Mouse (Mus musculus) kidney, adult 2 months (tissue): ENCODE measurements at regions not wholly inside any gene's neighbourhood (a gene's known extent, or its start where the extent isn't known, plus 50 kb on each side); places are given as distances from the start of the nearest gene placed in this dataset.

Source experiments
- DNase-seq: peaks from one replicate; pipeline ENCODE4 v3.0.0; 2021
- H3K27ac ChIP-seq: fragments of 200-500 bp; 2 replicates; pipeline ENCODE4 v1.5.1; 2012; ENCODE audit warnings: low read depth, low read length, control low read depth, inconsistent platforms; ENCODE audit not compliant: insufficient read depth
- H3K27me3 ChIP-seq: fragments of 200-500 bp; replicated peaks from 2 replicates; pipeline ENCODE4 v1.6.1; 2012; ENCODE audit warnings: mild to moderate bottlenecking, moderate library complexity, low read length, inconsistent platforms; ENCODE audit not compliant: control insufficient read depth, insufficient read depth
- H3K36me3 ChIP-seq: fragments of 200-500 bp; 2 replicates; pipeline ENCODE4 v1.6.1; 2012; ENCODE audit warnings: mild to moderate bottlenecking, moderate library complexity, low read length, inconsistent platforms; ENCODE audit not compliant: control insufficient read depth, insufficient read depth
- H3K4me1 ChIP-seq: fragments of 200-500 bp; 2 replicates; pipeline ENCODE4 v1.6.1; 2011; ENCODE audit warnings: low read length; ENCODE audit not compliant: control insufficient read depth, insufficient read depth
- H3K4me3 ChIP-seq: fragments of 200-500 bp; 2 replicates; pipeline ENCODE4 v1.5.1; 2011; ENCODE audit warnings: mild to moderate bottlenecking, low read depth, low read length, control low read depth; ENCODE audit not compliant: insufficient read depth
- CTCF ChIP-seq: fragments of 200-500 bp; conservative IDR thresholded peaks from 2 replicates; pipeline ENCODE4 v1.5.1; 2011; ENCODE audit warnings: low read depth, mild to moderate bottlenecking, control low read depth, low read length, moderate library complexity, mixed read lengths; ENCODE audit not compliant: insufficient read depth, insufficient read length
- POLR2A ChIP-seq: fragments of 200-500 bp; IDR thresholded peaks from one replicate; pipeline ENCODE4 v1.6.1; 2011; ENCODE audit warnings: low read depth, low read length, control low read depth
- WGBS: fragments of 180-500 bp; shearing (Covaris S2); methylation state at CpG from one replicate; pipeline ENCODE4 v1.1.7; 2018; 5-methylcytosine and 5-hydroxymethylcytosine counted together

GRCm38 (mm10) chr7:111366951-111367653, 284.3 kb upstream of the Eif4g2 start:
- Histone ChIP-seq H3K36me3 (no peaks in the 10 kb centered on the region), H3K4me1 (no peaks in the 10 kb centered on the region), H3K27ac (no peak overlapping the region), H3K27me3 (no peaks in the 10 kb centered on the region), H3K4me3 (no peak overlapping the region)
- DNase-seq: no peak
- no peak for TF ChIP-seq CTCF
- TF ChIP-seq POLR2A: no peak
- WGBS: 73% methylated on average over 4 of the region's 4 CpGs

- no peak for DNase-seq
- WGBS: 66% methylated on average over 5 of the region's 5 CpGs
- Histone ChIP-seq H3K27ac (no peak overlapping the region), H3K36me3 (no peaks in the 10 kb centered on the region), H3K4me3 (no peak overlapping the region), H3K4me1 (no peaks in the 10 kb centered on the region), H3K27me3 (no peaks in the 10 kb centered on the region)
- TF ChIP-seq CTCF: no peak
- TF ChIP-seq POLR2A: no peak
Observed at GRCm38 (mm10) chr7:111365384-111365783, 282.6 kb upstream of the Eif4g2 start.

GRCm38 (mm10) chr7:111363206-111363605, 280.4 kb upstream of the Eif4g2 start:
- Histone ChIP-seq H3K4me3 (no peak overlapping the region), H3K4me1 (no peaks in the 10 kb centered on the region), H3K27ac (no peak overlapping the region), H3K36me3 (no peaks in the 10 kb centered on the region), H3K27me3 (no peaks in the 10 kb centered on the region)
- no peak for DNase-seq
- WGBS: 91% methylated on average over 5 of the region's 5 CpGs
- no peak for TF ChIP-seq POLR2A
- no peak for TF ChIP-seq CTCF

GRCm38 (mm10) chr7:111362646-111363045, 279.8 kb upstream of the Eif4g2 start:
- no peaks in the 10 kb centered on the region for H3K36me3 ChIP-seq
- 66% methylated on average over 4 of the region's 4 CpGs for WGBS
- H3K4me1 ChIP-seq: no peaks in the 10 kb centered on the region
- TF ChIP-seq POLR2A: no peak
- no peak for DNase-seq
- no peaks in the 10 kb centered on the region for H3K27me3 ChIP-seq
- H3K4me3 ChIP-seq: no peak overlapping the region
- no peak overlapping the region for H3K27ac ChIP-seq

- Histone ChIP-seq H3K4me1 (no peaks in the 10 kb centered on the region), H3K27me3 (no peaks in the 10 kb centered on the region), H3K27ac (no peak overlapping the region), H3K4me3 (no peak overlapping the region), H3K36me3 (no peaks in the 10 kb centered on the region)
- no peak for TF ChIP-seq CTCF
- no peak for DNase-seq
- WGBS: 80% methylated on average over 2 of the region's 2 CpGs
Observed at GRCm38 (mm10) chr7:111355088-111355656, 272.3 kb upstream of the Eif4g2 start.

- Histone ChIP-seq H3K36me3 (no peaks in the 10 kb centered on the region), H3K4me1 (no peaks in the 10 kb centered on the region), H3K27me3 (no peaks in the 10 kb centered on the region), H3K4me3 (no peak overlapping the region), H3K27ac (no peak overlapping the region)
- TF ChIP-seq POLR2A (no peak), CTCF (no peak)
- 88% methylated on average over 4 of the region's 4 CpGs for WGBS
- DNase-seq: no peak
Observed at GRCm38 (mm10) chr7:111354066-111354465, 271.2 kb upstream of the Eif4g2 start.

GRCm38 (mm10) chr7:111352176-111352575, 269.3 kb upstream of the Eif4g2 start:
- Histone ChIP-seq H3K4me3 (no peak overlapping the region), H3K4me1 (no peaks in the 10 kb centered on the region), H3K27ac (no peak overlapping the region), H3K36me3 (no peaks in the 10 kb centered on the region), H3K27me3 (no peaks in the 10 kb centered on the region)
- TF ChIP-seq CTCF (no peak), POLR2A (no peak)
- no peak for DNase-seq
- 91% methylated on average over 2 of the region's 2 CpGs for WGBS

- Histone ChIP-seq H3K27me3 (no peaks in the 10 kb centered on the region), H3K27ac (no peak overlapping the region), H3K36me3 (no peaks in the 10 kb centered on the region), H3K4me3 (no peak overlapping the region), H3K4me1 (no peaks in the 10 kb centered on the region)
- WGBS: 73% methylated on average over 1 of the region's 1 CpGs
- TF ChIP-seq POLR2A (no peak), CTCF (no peak)
- no peak for DNase-seq
Observed at GRCm38 (mm10) chr7:111345117-111345516, 262.3 kb upstream of the Eif4g2 start.
